Mouse (Mus musculus) liver, embryonic 14.5 days (tissue): Measurements from ENCODE around the gene Kat6b. TPM values are rescaled to one million over a fixed set of nuclear protein-coding genes. Genes with fewer than 3 reads are reported as not detected.

Source experiments
- ATAC-seq: fragments of 200-750 bp; cut with Nextera tagmentation; 2 replicates; pipeline ENCODE4 v1.8.0; 2017; ENCODE audit warnings: moderate number of reproducible peaks, mild to moderate bottlenecking, moderate library complexity; ENCODE audit not compliant: insufficient read depth
- DNase-seq, 3 experiments: peaks; one replicate each; pipeline ENCODE4 v3.0.0-alpha.2; 2012 to 2013; ENCODE audit warnings: low read depth in 3 of 3, low spot score in 3 of 3
- H3K27ac ChIP-seq: fragments of 300-500 bp; sonication (generic); 2 replicates; pipeline ENCODE4 v1.5.1; 2014; ENCODE audit warnings: moderate library complexity, mild to moderate bottlenecking, control low read depth, inconsistent platforms
- H3K27me3 ChIP-seq: fragments of 300-500 bp; sonication (generic); 2 replicates; pipeline ENCODE4 v1.6.1; 2014; ENCODE audit warnings: mild to moderate bottlenecking, low read length, moderate library complexity; ENCODE audit not compliant: control insufficient read depth, insufficient read depth
- H3K36me3 ChIP-seq: fragments of 300-500 bp; sonication (generic); replicated peaks from 2 replicates; pipeline ENCODE4 v1.6.1; 2014; ENCODE audit warnings: low read depth; ENCODE audit not compliant: control insufficient read depth, insufficient read depth
- H3K4me1 ChIP-seq, 2 experiments: fragments of 200-500 bp in 1 of 2; fragments of 300-500 bp in 1 of 2; sonication (generic) in 1 of 2; replicated peaks; 2 replicates each; pipeline ENCODE4 v1.6.1; 2012 to 2014; ENCODE audit warnings: antibody characterized with exemption in 1 of 2, inconsistent platforms in 1 of 2, low read length in 1 of 2; ENCODE audit not compliant: control insufficient read depth in 2 of 2, insufficient read depth in 2 of 2
- H3K4me2 ChIP-seq: fragments of 300-500 bp; sonication (generic); 2 replicates; pipeline ENCODE4 v1.6.1; 2014; ENCODE audit warnings: low read depth, mild to moderate bottlenecking, control low read depth, moderate library complexity
- H3K4me3 ChIP-seq, 2 experiments: fragments of 200-500 bp in 1 of 2; fragments of 300-500 bp in 1 of 2; sonication (generic) in 1 of 2; 2 replicates each; pipeline ENCODE4 v1.5.1; 2012 to 2014; ENCODE audit warnings: low read depth in 2 of 2, low read length in 2 of 2, mild to moderate bottlenecking in 2 of 2, control low read depth in 1 of 2, inconsistent platforms in 1 of 2, moderate library complexity in 1 of 2; ENCODE audit not compliant: insufficient read depth in 1 of 2
- H3K9ac ChIP-seq: fragments of 300-500 bp; sonication (generic); replicated peaks from 2 replicates; pipeline ENCODE4 v1.6.1; 2014; ENCODE audit warnings: mild to moderate bottlenecking, control low read depth, moderate library complexity
- H3K9me3 ChIP-seq: fragments of 300-500 bp; sonication (generic); 2 replicates; pipeline ENCODE4 v1.6.1; 2016; ENCODE audit warnings: low read length, mixed read lengths; ENCODE audit not compliant: control insufficient read depth
- CTCF ChIP-seq: IDR thresholded peaks from 2 replicates; pipeline ENCODE4 v1.5.1; 2016; ENCODE audit warnings: antibody characterized with exemption, low read depth, control low read depth
- EP300 ChIP-seq: IDR thresholded peaks from 2 replicates; pipeline ENCODE4 v1.6.1; 2016; ENCODE audit warnings: antibody characterized with exemption, low read depth
- WGBS: fragments of 180-500 bp; shearing (Covaris S2); extraction: QIAGEN DNeasy Blood & Tissue Kit; methylation state at CpG from one replicate; pipeline ENCODE4 v1.1.7; 2014; ENCODE audit not compliant: insufficient replicate concordance; 5-methylcytosine and 5-hydroxymethylcytosine counted together
- polyA plus RNA-seq, 2 experiments: library from polyadenylated mRNA; depleted of rRNA in 1 of 2; stranded (reverse) in 1 of 2; unstranded in 1 of 2; fragments of >200 nt; fragmentation: Nextera tagmentation in 1 of 2; extraction: Ambion mirVana in 1 of 2; gene quantifications; 2 replicates each; pipeline versions ENCODE4 v1.2.1 to v1.2.3; 2012 to 2014

Gene Kat6b
- polyA plus RNA-seq, 2 experiments, result 0.93 to 1.4 TPM

GRCm38 (mm10) chr14:21615853-21616252 lies 134.6 kb downstream of the Kat6b start:
- no peak overlapping the region for H3K9ac ChIP-seq
- no peak overlapping the region for H3K4me2 ChIP-seq
- 61% methylated on average over 2 of the region's 2 CpGs for WGBS
- H3K36me3 ChIP-seq, result no peaks in the 10 kb centered on the region
- ATAC-seq (no peak), DNase-seq (no peak)
- no peaks in the 10 kb centered on the region for H3K4me1 ChIP-seq
- no peaks in the 10 kb centered on the region for H3K27me3 ChIP-seq
- no peaks in the 10 kb centered on the region for H3K9me3 ChIP-seq
- H3K27ac ChIP-seq, result no peak overlapping the region
- no peak for TF ChIP-seq CTCF
- TF ChIP-seq EP300, result no peak
- H3K4me3 ChIP-seq, result no peak overlapping the region

- Histone ChIP-seq H3K4me3 (no peak overlapping the region), H3K4me1 (no peaks in the 10 kb centered on the region), H3K4me2 (no peak overlapping the region), H3K9me3 (no peaks in the 10 kb centered on the region), H3K27ac (no peak overlapping the region), H3K27me3 (no peaks in the 10 kb centered on the region), H3K36me3 (no peaks in the 10 kb centered on the region), H3K9ac (no peak overlapping the region)
- no peak for TF ChIP-seq EP300
- TF ChIP-seq CTCF, result no peak
- 50% methylated on average over 4 of the region's 4 CpGs for WGBS
- DNase-seq (no peak), ATAC-seq (no peak)
These were observed 136.2 kb downstream of the Kat6b start for GRCm38 (mm10) chr14:21617221-21617980.

- no peaks in the 10 kb centered on the region for H3K36me3 ChIP-seq
- H3K9ac ChIP-seq, result no peak overlapping the region
- no peak overlapping the region for H3K27ac ChIP-seq
- DNase-seq (no peak), ATAC-seq (no peak)
- H3K9me3 ChIP-seq, result no peaks in the 10 kb centered on the region
- 77% methylated on average over 7 of the region's 7 CpGs for WGBS
- no peak for TF ChIP-seq CTCF
- no peak for TF ChIP-seq EP300
- no peak overlapping the region for H3K4me2 ChIP-seq
- H3K27me3 ChIP-seq, result no peaks in the 10 kb centered on the region
- no peak overlapping the region for H3K4me3 ChIP-seq
- no peaks in the 10 kb centered on the region for H3K4me1 ChIP-seq
These were observed 138.7 kb downstream of the Kat6b start for GRCm38 (mm10) chr14:21619951-21620350.

GRCm38 (mm10) chr14:21625946-21626345 lies 144.7 kb downstream of the Kat6b start:
- Histone ChIP-seq H3K27me3 (no peaks in the 10 kb centered on the region), H3K4me3 (no peak overlapping the region), H3K9me3 (no peaks in the 10 kb centered on the region), H3K4me1 (no peaks in the 10 kb centered on the region), H3K36me3 (no peaks in the 10 kb centered on the region), H3K4me2 (no peak overlapping the region), H3K9ac (no peak overlapping the region), H3K27ac (no peak overlapping the region)
- WGBS, result 80% methylated on average over 9 of the region's 9 CpGs
- TF ChIP-seq CTCF, result no peak
- no peak for TF ChIP-seq EP300
- DNase-seq (no peak), ATAC-seq (no peak)

GRCm38 (mm10) chr14:21631665-21632200 lies 150.5 kb downstream of the Kat6b start:
- TF ChIP-seq EP300, result no peak
- no peak for DNase-seq
- WGBS, result 65% methylated on average over 5 of the region's 5 CpGs
- Histone ChIP-seq H3K4me2 (no peak overlapping the region), H3K27me3 (no peaks in the 10 kb centered on the region), H3K9ac (no peak overlapping the region), H3K9me3 (no peaks in the 10 kb centered on the region), H3K4me3 (no peak overlapping the region), H3K27ac (no peak overlapping the region), H3K36me3 (no peaks in the 10 kb centered on the region), H3K4me1 (no peaks in the 10 kb centered on the region)
- ATAC-seq, result no peak
